Mouse (Mus musculus) 416B (cell line): ENCODE measurements around the gene Filip1.
A peak's percentile ranks its signal among the peaks of the same experiment; 100 is the strongest.

Experiments used
- DNase-seq: peaks from one replicate; pipeline ENCODE4 v3.0.0; 2011; ENCODE audit warnings: low read depth

Filip1 gene

GRCm38 (mm10) chr9:79825526-79825925, 187.1 kb downstream of the Filip1 start:
- no peak for DNase-seq

GRCm38 (mm10) chr9:79823856-79824255, 188.8 kb downstream of the Filip1 start:
- no peak for DNase-seq

- no peak for DNase-seq
These were observed 189.2 kb downstream of the Filip1 start for GRCm38 (mm10) chr9:79823438-79823837.

GRCm38 (mm10) chr9:79816464-79816863, 196.2 kb downstream of the Filip1 start:
- peak; percentile 66 for DNase-seq

GRCm38 (mm10) chr9:79816013-79816412, 196.6 kb downstream of the Filip1 start:
- peak; percentile 68 for DNase-seq

GRCm38 (mm10) chr9:79814592-79814991, 198.1 kb downstream of the Filip1 start:
- no peak for DNase-seq

- DNase-seq, result no peak
These were observed 201.4 kb downstream of the Filip1 start for GRCm38 (mm10) chr9:79810969-79811902.

GRCm38 (mm10) chr9:79810534-79810933, 202.1 kb downstream of the Filip1 start:
- peak; percentile 97 for DNase-seq

GRCm38 (mm10) chr9:79809411-79809810, 203.2 kb downstream of the Filip1 start:
- DNase-seq, result no peak

GRCm38 (mm10) chr9:79807178-79807577, 205.5 kb downstream of the Filip1 start:
- DNase-seq, result no peak

GRCm38 (mm10) chr9:79806317-79807075, 206.2 kb downstream of the Filip1 start:
- peak; percentile 69 for DNase-seq

GRCm38 (mm10) chr9:79805426-79805825, 207.2 kb downstream of the Filip1 start:
- DNase-seq, result no peak

- DNase-seq, result no peak
These were observed 216.1 kb downstream of the Filip1 start for GRCm38 (mm10) chr9:79796461-79797135.

- peak; percentile 79 for DNase-seq
These were observed 217.6 kb downstream of the Filip1 start for GRCm38 (mm10) chr9:79795076-79795475.

- peak; percentile 99 for DNase-seq
These were observed 219.5 kb downstream of the Filip1 start, which contains the start of gene Tmem30a for GRCm38 (mm10) chr9:79792841-79793835. Gene Tmem30a, minus strand, starts transcription at chr9:79793507.

GRCm38 (mm10) chr9:79785794-79786085, 226.9 kb downstream of the Filip1 start:
- DNase-seq, result no peak

GRCm38 (mm10) chr9:79784934-79785793, 227.5 kb downstream of the Filip1 start:
- no peak for DNase-seq

GRCm38 (mm10) chr9:79784439-79784838, 228.2 kb downstream of the Filip1 start:
- DNase-seq, result no peak

- DNase-seq, result peak; percentile 68
These were observed 233.3 kb downstream of the Filip1 start for GRCm38 (mm10) chr9:79779354-79779753.

GRCm38 (mm10) chr9:79766991-79767545, 245.6 kb downstream of the Filip1 start:
- no peak for DNase-seq
